Mouse (Mus musculus): ENCODE results near the gene Slc37a3. TPM values are rescaled to one million over a fixed set of nuclear protein-coding genes. Genes with fewer than 3 reads are reported as not detected.
"Not testable (repeated sequence)": the region's sequence is repeated elsewhere in the genome, so short reads cannot be mapped to it uniquely, and the experiment has no call there.

The Slc37a3 gene
- polyA plus RNA-seq, 1 experiment from 2014 or later: 54.7 TPM

- Histone ChIP-seq H3K27ac (ENCODE audit: low read length) (no peak overlapping the region), H3K27me3 (ENCODE audit: control insufficient read depth, insufficient read depth, low read length) (no peaks in the 10 kb centered on the region), H3K4me1 (ENCODE audit: control insufficient read depth, insufficient read depth, low read length) (no peaks in the 10 kb centered on the region), H3K36me3 (ENCODE audit: control insufficient read depth, insufficient read depth, low read length) (no peaks in the 10 kb centered on the region; the same call in 1 of the 2 replicates), H3K9ac (replicated peaks; ENCODE audit: low read depth, low read length) (no peak overlapping the region), H3K4me3 (ENCODE audit: low read depth, low read length) (no peak overlapping the region), H3K9me3 (ENCODE audit: control insufficient read depth, low read depth, low read length) (no peaks in the 10 kb centered on the region), H3K4me2 (replicated peaks; ENCODE audit: low read depth, low read length) (no peak overlapping the region)
- no peak for ATAC-seq (ENCODE audit: insufficient number of reproducible peaks, insufficient read depth, low FRiP score, low read depth)
- 89% methylated on average over 4 of the region's 4 CpGs for WGBS
Observed at GRCm38 (mm10) chr6:39395471-39395870, 18.0 kb upstream of the Slc37a3 start.

- Histone ChIP-seq H3K4me3 (ENCODE audit: low read depth, low read length) (no peak overlapping the region), H3K9ac (replicated peaks; ENCODE audit: low read depth, low read length) (no peak overlapping the region), H3K27me3 (ENCODE audit: control insufficient read depth, insufficient read depth, low read length) (no peaks in the 10 kb centered on the region), H3K27ac (ENCODE audit: low read length) (no peak overlapping the region), H3K36me3 (ENCODE audit: control insufficient read depth, insufficient read depth, low read length) (no peaks in the 10 kb centered on the region), H3K9me3 (ENCODE audit: control insufficient read depth, low read depth, low read length) (no peaks in the 10 kb centered on the region), H3K4me2 (replicated peaks; ENCODE audit: low read depth, low read length) (no peak overlapping the region), H3K4me1 (ENCODE audit: control insufficient read depth, insufficient read depth, low read length) (no peaks in the 10 kb centered on the region)
- ATAC-seq (ENCODE audit: insufficient number of reproducible peaks, insufficient read depth, low FRiP score, low read depth): no peak
- 98% methylated on average over 2 of the region's 2 CpGs for WGBS
Observed at GRCm38 (mm10) chr6:39389988-39390387, 12.5 kb upstream of the Slc37a3 start.

- Histone ChIP-seq H3K27ac (ENCODE audit: low read length) (peak within 1 kb of the TSS; percentile 49; the same call in 1 of the 2 replicates), H3K4me2 (replicated peaks; ENCODE audit: low read depth, low read length) (peak within 1 kb of the TSS; percentile 60), H3K36me3 (ENCODE audit: control insufficient read depth, insufficient read depth, low read length) (no peaks in the 10 kb centered on the region), H3K9ac (replicated peaks; ENCODE audit: low read depth, low read length) (peak within 1 kb of the TSS; percentile 18), H3K4me1 (ENCODE audit: control insufficient read depth, insufficient read depth, low read length) (peaks cover 6% of the 10 kb centered on the region; the same call in 1 of the 2 replicates), H3K9me3 (ENCODE audit: control insufficient read depth, low read depth, low read length) (no peaks in the 10 kb centered on the region), H3K27me3 (ENCODE audit: control insufficient read depth, insufficient read depth, low read length) (0 out of 2 replicates have a peak, but pooled peaks cover 3% of the 10 kb centered on the region), H3K4me3 (ENCODE audit: low read depth, low read length) (peak within 1 kb of the TSS; percentile 33)
- WGBS: 6% methylated on average over 20 of the region's 20 CpGs
- no peak for ATAC-seq (ENCODE audit: insufficient number of reproducible peaks, insufficient read depth, low FRiP score, low read depth)
Observed at GRCm38 (mm10) chr6:39381125-39381880, 3.8 kb upstream of the Slc37a3 start, which contains the start of gene Rab19. Gene Rab19, plus strand, starts transcription at chr6:39381175.

GRCm38 (mm10) chr6:39380276-39380675 is 2.8 kb upstream of the Slc37a3 start:
- 89% methylated on average over 3 of the region's 3 CpGs for WGBS
- Histone ChIP-seq H3K9me3 (ENCODE audit: control insufficient read depth, low read depth, low read length) (no peaks in the 10 kb centered on the region), H3K9ac (replicated peaks; ENCODE audit: low read depth, low read length) (no peak overlapping the region), H3K4me1 (ENCODE audit: control insufficient read depth, insufficient read depth, low read length) (peaks cover 8% of the 10 kb centered on the region; the same call in 1 of the 2 replicates), H3K4me2 (replicated peaks; ENCODE audit: low read depth, low read length) (no peak overlapping the region), H3K27me3 (ENCODE audit: control insufficient read depth, insufficient read depth, low read length) (0 out of 2 replicates have a peak, but pooled peaks cover 3% of the 10 kb centered on the region), H3K27ac (ENCODE audit: low read length) (no peak overlapping the region), H3K36me3 (ENCODE audit: control insufficient read depth, insufficient read depth, low read length) (no peaks in the 10 kb centered on the region), H3K4me3 (ENCODE audit: low read depth, low read length) (no peak overlapping the region)
- no peak for ATAC-seq (ENCODE audit: insufficient number of reproducible peaks, insufficient read depth, low FRiP score, low read depth)

- no peaks in the 10 kb centered on the region for H3K9me3 ChIP-seq (ENCODE audit: control insufficient read depth, low read depth, low read length)
- H3K9ac ChIP-seq (replicated peaks; ENCODE audit: low read depth, low read length): no peak overlapping the region
- H3K27ac ChIP-seq (ENCODE audit: low read length): no peak overlapping the region
- 0 out of 2 replicates have a peak, but pooled peaks cover 3% of the 10 kb centered on the region for H3K27me3 ChIP-seq (ENCODE audit: control insufficient read depth, insufficient read depth, low read length)
- H3K4me2 ChIP-seq (replicated peaks; ENCODE audit: low read depth, low read length): no peak overlapping the region
- no peak overlapping the region for H3K4me3 ChIP-seq (ENCODE audit: low read depth, low read length)
- H3K36me3 ChIP-seq (ENCODE audit: control insufficient read depth, insufficient read depth, low read length): no peaks in the 10 kb centered on the region
- H3K4me1 ChIP-seq (ENCODE audit: control insufficient read depth, insufficient read depth, low read length): peaks cover 8% of the 10 kb centered on the region; the same call in 1 of the 2 replicates
- WGBS: 78% methylated on average over 8 of the region's 8 CpGs
- ATAC-seq (ENCODE audit: insufficient number of reproducible peaks, insufficient read depth, low FRiP score, low read depth): no peak
Observed at GRCm38 (mm10) chr6:39379749-39380148, 2.3 kb upstream of the Slc37a3 start.

GRCm38 (mm10) chr6:39379224-39379623 is 1.7 kb upstream of the Slc37a3 start:
- Histone ChIP-seq H3K4me2 (replicated peaks; ENCODE audit: low read depth, low read length) (no peak overlapping the region), H3K27ac (ENCODE audit: low read length) (no peak overlapping the region), H3K27me3 (ENCODE audit: control insufficient read depth, insufficient read depth, low read length) (0 out of 2 replicates have a peak, but pooled peaks cover 3% of the 10 kb centered on the region), H3K9ac (replicated peaks; ENCODE audit: low read depth, low read length) (no peak overlapping the region), H3K4me1 (ENCODE audit: control insufficient read depth, insufficient read depth, low read length) (peaks cover 8% of the 10 kb centered on the region; the same call in 1 of the 2 replicates), H3K36me3 (ENCODE audit: control insufficient read depth, insufficient read depth, low read length) (no peaks in the 10 kb centered on the region), H3K4me3 (ENCODE audit: low read depth, low read length) (no peak overlapping the region), H3K9me3 (ENCODE audit: control insufficient read depth, low read depth, low read length) (no peaks in the 10 kb centered on the region)
- ATAC-seq (ENCODE audit: insufficient number of reproducible peaks, insufficient read depth, low FRiP score, low read depth): no peak
- 57% methylated on average over 4 of the region's 4 CpGs for WGBS

- H3K36me3 ChIP-seq (ENCODE audit: control insufficient read depth, insufficient read depth, low read length); H3K9ac ChIP-seq (replicated peaks; ENCODE audit: low read depth, low read length); ATAC-seq (ENCODE audit: insufficient number of reproducible peaks, insufficient read depth, low FRiP score, low read depth); H3K27me3 ChIP-seq (ENCODE audit: control insufficient read depth, insufficient read depth, low read length); H3K4me3 ChIP-seq (ENCODE audit: low read depth, low read length); H3K27ac ChIP-seq (ENCODE audit: low read length); H3K9me3 ChIP-seq (ENCODE audit: control insufficient read depth, low read depth, low read length); H3K4me2 ChIP-seq (replicated peaks; ENCODE audit: low read depth, low read length): not testable (repeated sequence)
- H3K4me1 ChIP-seq (ENCODE audit: control insufficient read depth, insufficient read depth, low read length): peaks cover 13% of the 10 kb centered on the region; the same call in 1 of the 2 replicates
- 75% methylated on average over 13 of the region's 13 CpGs for WGBS
Observed at GRCm38 (mm10) chr6:39378161-39378835, 823 bp upstream of the Slc37a3 start.

- Histone ChIP-seq H3K27ac (ENCODE audit: low read length) (no peak overlapping the region), H3K27me3 (ENCODE audit: control insufficient read depth, insufficient read depth, low read length) (0 out of 2 replicates have a peak, but pooled peaks cover 3% of the 10 kb centered on the region), H3K4me2 (replicated peaks; ENCODE audit: low read depth, low read length) (peak overlapping the region; percentile 71), H3K36me3 (ENCODE audit: control insufficient read depth, insufficient read depth, low read length) (no peaks in the 10 kb centered on the region), H3K9me3 (ENCODE audit: control insufficient read depth, low read depth, low read length) (no peaks in the 10 kb centered on the region), H3K4me1 (ENCODE audit: control insufficient read depth, insufficient read depth, low read length) (peaks cover 22% of the 10 kb centered on the region), H3K4me3 (ENCODE audit: low read depth, low read length) (peak overlapping the region; percentile 86), H3K9ac (replicated peaks; ENCODE audit: low read depth, low read length) (peak overlapping the region; percentile 80)
- WGBS: 11% methylated on average over 9 of the region's 9 CpGs
- ATAC-seq (ENCODE audit: insufficient number of reproducible peaks, insufficient read depth, low FRiP score, low read depth): no peak
Observed at GRCm38 (mm10) chr6:39376775-39377174, 700 bp downstream of the Slc37a3 start.
